Mouse (Mus musculus): ENCODE measurements around the gene Kdm4a. TPM values are rescaled to one million over a fixed set of nuclear protein-coding genes. Genes with fewer than 3 reads are reported as not detected.

Gene Kdm4a
- polyA plus RNA-seq, 1 experiment from 2014 or later = 42.1 TPM

- Histone ChIP-seq H3K9me3 (replicated peaks; ENCODE audit: control insufficient read depth, low read length, poor library complexity, severe bottlenecking) (no peaks in the 10 kb centered on the region), H3K4me2 (ENCODE audit: low read length) (no peak overlapping the region), H3K4me1 (ENCODE audit: control insufficient read depth, insufficient read depth, low read length) (no peaks in the 10 kb centered on the region), H3K27me3 (ENCODE audit: control insufficient read depth, insufficient read depth, low read depth, low read length) (no peaks in the 10 kb centered on the region), H3K9ac (ENCODE audit: low read depth, low read length) (no peak overlapping the region), H3K4me3 (ENCODE audit: low read depth, low read length) (no peak overlapping the region), H3K27ac (ENCODE audit: low read length) (no peak overlapping the region), H3K36me3 (ENCODE audit: control insufficient read depth, insufficient read depth, low read length) (peaks cover 64% of the 10 kb centered on the region)
- WGBS = 91% methylated on average over 1 of the region's 1 CpGs
- no peak for ATAC-seq
Measured at GRCm38 (mm10) chr4:118214891-118215290, 35.0 kb upstream of the Kdm4a start.

GRCm38 (mm10) chr4:118206918-118207640 is 27.2 kb upstream of the Kdm4a start:
- Histone ChIP-seq H3K9ac (ENCODE audit: low read depth, low read length) (no peak overlapping the region), H3K4me1 (ENCODE audit: control insufficient read depth, insufficient read depth, low read length) (no peaks in the 10 kb centered on the region), H3K4me3 (ENCODE audit: low read depth, low read length) (no peak overlapping the region), H3K27ac (ENCODE audit: low read length) (no peak overlapping the region), H3K27me3 (ENCODE audit: control insufficient read depth, insufficient read depth, low read depth, low read length) (no peaks in the 10 kb centered on the region), H3K36me3 (ENCODE audit: control insufficient read depth, insufficient read depth, low read length) (peaks cover 36% of the 10 kb centered on the region), H3K9me3 (replicated peaks; ENCODE audit: control insufficient read depth, low read length, poor library complexity, severe bottlenecking) (no peaks in the 10 kb centered on the region), H3K4me2 (ENCODE audit: low read length) (no peak overlapping the region)
- no peak for ATAC-seq
- WGBS = 50% methylated on average over 10 of the region's 10 CpGs

GRCm38 (mm10) chr4:118205906-118206305 is 26.1 kb upstream of the Kdm4a start:
- WGBS = 95% methylated on average over 2 of the region's 2 CpGs
- no peak for ATAC-seq
- no peak overlapping the region for H3K9ac ChIP-seq (ENCODE audit: low read depth, low read length)
- no peaks in the 10 kb centered on the region for H3K27me3 ChIP-seq (ENCODE audit: control insufficient read depth, insufficient read depth, low read depth, low read length)
- no peaks in the 10 kb centered on the region for H3K4me1 ChIP-seq (ENCODE audit: control insufficient read depth, insufficient read depth, low read length)
- H3K4me3 ChIP-seq (ENCODE audit: low read depth, low read length) = no peak overlapping the region
- no peak overlapping the region for H3K4me2 ChIP-seq (ENCODE audit: low read length)
- no peak overlapping the region for H3K27ac ChIP-seq (ENCODE audit: low read length)
- H3K9me3 ChIP-seq (replicated peaks; ENCODE audit: control insufficient read depth, low read length, poor library complexity, severe bottlenecking) = no peaks in the 10 kb centered on the region
- H3K36me3 ChIP-seq (ENCODE audit: control insufficient read depth, insufficient read depth, low read length) = peaks cover 25% of the 10 kb centered on the region

- Histone ChIP-seq H3K27ac (ENCODE audit: low read length) (no peak overlapping the region), H3K4me2 (ENCODE audit: low read length) (no peak overlapping the region), H3K27me3 (ENCODE audit: control insufficient read depth, insufficient read depth, low read depth, low read length) (no peaks in the 10 kb centered on the region), H3K9me3 (replicated peaks; ENCODE audit: control insufficient read depth, low read length, poor library complexity, severe bottlenecking) (no peaks in the 10 kb centered on the region), H3K36me3 (ENCODE audit: control insufficient read depth, insufficient read depth, low read length) (no peaks in the 10 kb centered on the region), H3K4me3 (ENCODE audit: low read depth, low read length) (no peak overlapping the region), H3K9ac (ENCODE audit: low read depth, low read length) (no peak overlapping the region), H3K4me1 (ENCODE audit: control insufficient read depth, insufficient read depth, low read length) (no peaks in the 10 kb centered on the region)
- 98% methylated on average over 2 of the region's 2 CpGs for WGBS
- ATAC-seq = no peak
Measured at GRCm38 (mm10) chr4:118199093-118199492, 19.2 kb upstream of the Kdm4a start.

GRCm38 (mm10) chr4:118198606-118199005 is 18.8 kb upstream of the Kdm4a start:
- H3K4me1 ChIP-seq (ENCODE audit: control insufficient read depth, insufficient read depth, low read length) = no peaks in the 10 kb centered on the region
- no peaks in the 10 kb centered on the region for H3K27me3 ChIP-seq (ENCODE audit: control insufficient read depth, insufficient read depth, low read depth, low read length)
- no peak overlapping the region for H3K4me3 ChIP-seq (ENCODE audit: low read depth, low read length)
- H3K4me2 ChIP-seq (ENCODE audit: low read length) = no peak overlapping the region
- 80% methylated on average over 3 of the region's 3 CpGs for WGBS
- H3K9ac ChIP-seq (ENCODE audit: low read depth, low read length) = no peak overlapping the region
- H3K36me3 ChIP-seq (ENCODE audit: control insufficient read depth, insufficient read depth, low read length) = no peaks in the 10 kb centered on the region
- no peak overlapping the region for H3K27ac ChIP-seq (ENCODE audit: low read length)
- ATAC-seq = no peak
- no peaks in the 10 kb centered on the region for H3K9me3 ChIP-seq (replicated peaks; ENCODE audit: control insufficient read depth, low read length, poor library complexity, severe bottlenecking)

- Histone ChIP-seq H3K4me2 (ENCODE audit: low read length) (no peak overlapping the region), H3K36me3 (ENCODE audit: control insufficient read depth, insufficient read depth, low read length) (no peaks in the 10 kb centered on the region), H3K27ac (ENCODE audit: low read length) (no peak overlapping the region), H3K27me3 (ENCODE audit: control insufficient read depth, insufficient read depth, low read depth, low read length) (no peaks in the 10 kb centered on the region), H3K4me1 (ENCODE audit: control insufficient read depth, insufficient read depth, low read length) (no peaks in the 10 kb centered on the region), H3K9me3 (replicated peaks; ENCODE audit: control insufficient read depth, low read length, poor library complexity, severe bottlenecking) (no peaks in the 10 kb centered on the region), H3K4me3 (ENCODE audit: low read depth, low read length) (no peak overlapping the region), H3K9ac (ENCODE audit: low read depth, low read length) (no peak overlapping the region)
- no peak for ATAC-seq
- WGBS = 90% methylated on average over 10 of the region's 10 CpGs
Measured at GRCm38 (mm10) chr4:118196185-118196584, 16.3 kb upstream of the Kdm4a start.

GRCm38 (mm10) chr4:118180301-118181080 is 648 bp upstream of the Kdm4a start:
- Histone ChIP-seq H3K9ac (ENCODE audit: low read depth, low read length) (peak overlapping the region; percentile 57), H3K27ac (ENCODE audit: low read length) (peak overlapping the region; percentile 97), H3K4me2 (ENCODE audit: low read length) (peak overlapping the region; percentile 77), H3K4me1 (ENCODE audit: control insufficient read depth, insufficient read depth, low read length) (peaks cover 17% of the 10 kb centered on the region), H3K4me3 (ENCODE audit: low read depth, low read length) (peak overlapping the region; percentile 53), H3K27me3 (ENCODE audit: control insufficient read depth, insufficient read depth, low read depth, low read length) (no peaks in the 10 kb centered on the region), H3K36me3 (ENCODE audit: control insufficient read depth, insufficient read depth, low read length) (peaks cover 17% of the 10 kb centered on the region), H3K9me3 (replicated peaks; ENCODE audit: control insufficient read depth, low read length, poor library complexity, severe bottlenecking) (no peaks in the 10 kb centered on the region)
- 14% methylated on average over 17 of the region's 17 CpGs for WGBS
- peak; percentile 3; the same call in 1 of the 2 replicates for ATAC-seq

GRCm38 (mm10) chr4:118178952-118179466 is 834 bp downstream of the Kdm4a start:
- peak overlapping the region; percentile 97 for H3K27ac ChIP-seq (ENCODE audit: low read length)
- peaks cover 17% of the 10 kb centered on the region for H3K4me1 ChIP-seq (ENCODE audit: control insufficient read depth, insufficient read depth, low read length)
- H3K36me3 ChIP-seq (ENCODE audit: control insufficient read depth, insufficient read depth, low read length) = peaks cover 27% of the 10 kb centered on the region
- H3K4me2 ChIP-seq (ENCODE audit: low read length) = peak overlapping the region; percentile 79
- peak overlapping the region; percentile 65 for H3K9ac ChIP-seq (ENCODE audit: low read depth, low read length)
- no peak for ATAC-seq
- no peaks in the 10 kb centered on the region for H3K9me3 ChIP-seq (replicated peaks; ENCODE audit: control insufficient read depth, low read length, poor library complexity, severe bottlenecking)
- no peaks in the 10 kb centered on the region for H3K27me3 ChIP-seq (ENCODE audit: control insufficient read depth, insufficient read depth, low read depth, low read length)
- WGBS = under 1% methylated on average over 12 of the region's 12 CpGs
- peak overlapping the region; percentile 53 for H3K4me3 ChIP-seq (ENCODE audit: low read depth, low read length)

- no peaks in the 10 kb centered on the region for H3K9me3 ChIP-seq (replicated peaks; ENCODE audit: control insufficient read depth, low read length, poor library complexity, severe bottlenecking)
- no peak overlapping the region for H3K9ac ChIP-seq (ENCODE audit: low read depth, low read length)
- no peak overlapping the region for H3K27ac ChIP-seq (ENCODE audit: low read length)
- WGBS = 91% methylated on average over 12 of the region's 12 CpGs
- no peak overlapping the region for H3K4me2 ChIP-seq (ENCODE audit: low read length)
- H3K27me3 ChIP-seq (ENCODE audit: control insufficient read depth, insufficient read depth, low read depth, low read length) = no peaks in the 10 kb centered on the region
- ATAC-seq = no peak
- peaks cover 76% of the 10 kb centered on the region for H3K36me3 ChIP-seq (ENCODE audit: control insufficient read depth, insufficient read depth, low read length)
- no peaks in the 10 kb centered on the region for H3K4me1 ChIP-seq (ENCODE audit: control insufficient read depth, insufficient read depth, low read length)
- no peak overlapping the region for H3K4me3 ChIP-seq (ENCODE audit: low read depth, low read length)
Measured at GRCm38 (mm10) chr4:118172461-118172860, 7.4 kb downstream of the Kdm4a start.

All from midbrain, embryonic 16.5 days (tissue).